Comparison of ENCODE assay signal across 16 mouse cellular contexts in genomic region chr14:27493516-27493915, GRCm38 (mm10). TPM values are rescaled to one million over a fixed set of nuclear protein-coding genes. Genes with fewer than 3 reads are reported as not detected.
DNase-seq lines count a peak whose midpoint lies in the region; TF ChIP-seq lines count a peak whose summit lies in the region.
"Had no signal": no experiment of that assay in that cellular context is flagged by ENCODE, and none has a peak within 500 bp of the region (broad histone marks: within the 10 kb centered on the region; RNA-seq: fewer than 3 reads in every experiment).

No protein-coding gene starts in this region.

- H3K27ac ChIP-seq in left cerebral cortex, adult 2 months: no peak overlapping the region
- H3K27ac ChIP-seq: embryonic facial prominence, embryonic 10.5 days; hindbrain, embryonic 12.5 days; midbrain, embryonic 10.5 days had no signal

- peak; percentile 21 to 34 for DNase-seq in cerebellum, postnatal 10 days
- no peak for DNase-seq in cerebellum, postnatal 36 days
- DNase-seq in left cerebral cortex, adult 2 months (ENCODE audit: extremely low spot score in 1 of 2, low spot score in 2 of 2): no peak
- DNase-seq in left cerebral cortex, postnatal 14 days (ENCODE audit: low spot score in 2 of 2): no peak
- DNase-seq in 3T3-L1 (ENCODE audit: low read depth, low spot score): peak; percentile 36
- peak; percentile 17 for DNase-seq in NIH3T3 (ENCODE audit: low read depth)
- DNase-seq in ovary, adult 18-20 months (ENCODE audit: low spot score): no peak
- DNase-seq in left cerebral cortex, postnatal 36 days (ENCODE audit: low spot score in 2 of 2): no peak
- DNase-seq: cerebellum, adult 2 months; gastrocnemius, postnatal 14 days; lung, adult 2 months; spleen, adult 18-20 months; thymus, adult 2 months had no signal

- H3K4me3 ChIP-seq in left cerebral cortex, adult 2 months: no peak overlapping the region
- H3K4me3 ChIP-seq: embryonic facial prominence, embryonic 10.5 days; hindbrain, embryonic 12.5 days; midbrain, embryonic 10.5 days had no signal

- intact Hi-C loops in left cerebral cortex, adult 2 months (cut with DNase I): no loop called here
- intact Hi-C loops in left cerebral cortex, postnatal 14 days (cut with DNase I): no loop called here
- intact Hi-C loops in left cerebral cortex, postnatal 36 days (cut with DNase I): no loop called here

- TF ChIP-seq CTCF in left cerebral cortex, adult 2 months (IDR thresholded peaks at IDR 0.05): peak; percentile 12; the same call in 1 of the 2 replicates

RNA-seq across cellular contexts. Expression of gene Ccdc66, which starts 14.7 kb away (rescaled TPM):
- total RNA-seq in left cerebral cortex, adult 2 months (2021): 10 to 100 TPM; 16.2 to 16.8 TPM
- total RNA-seq in left cerebral cortex, postnatal 14 days (2021): 10 to 100 TPM; 12.9 to 13.0 TPM
- total RNA-seq in left cerebral cortex, postnatal 36 days (2021): 10 to 100 TPM; 11.7 to 17.3 TPM

Comparison
In these comparisons a context has a peak if more than half of its experiments do, and no peak if none do; other contexts are left out.
1. DNase-seq: peak in cerebellum, postnatal 10 days (2 of 2), 3T3-L1 (single experiment) and NIH3T3 (single experiment); none in cerebellum, postnatal 36 days (0 of 2), left cerebral cortex, adult 2 months (0 of 2), left cerebral cortex, postnatal 14 days (0 of 2), ovary, adult 18-20 months (single experiment) and left cerebral cortex, postnatal 36 days (0 of 2).